Mouse (Mus musculus): Measurements from ENCODE around the gene Pkn2.

Pkn2 gene

GRCm38 (mm10) chr3:142881872-142882623, at the start of gene Pkn2:
Gene Pkn2, minus strand, starts transcription at chr3:142882004.
- in situ Hi-C loops (cut with MseI, MboI) = no loop called here

- in situ Hi-C loops (cut with MseI, MboI) = no loop called here
Measured at GRCm38 (mm10) chr3:142929906-142930305, 48.1 kb upstream of the Pkn2 start.

GRCm38 (mm10) chr3:142927311-142927710, 45.5 kb upstream of the Pkn2 start:
- in situ Hi-C loops (cut with MseI, MboI) = no loop called here

DNA sequence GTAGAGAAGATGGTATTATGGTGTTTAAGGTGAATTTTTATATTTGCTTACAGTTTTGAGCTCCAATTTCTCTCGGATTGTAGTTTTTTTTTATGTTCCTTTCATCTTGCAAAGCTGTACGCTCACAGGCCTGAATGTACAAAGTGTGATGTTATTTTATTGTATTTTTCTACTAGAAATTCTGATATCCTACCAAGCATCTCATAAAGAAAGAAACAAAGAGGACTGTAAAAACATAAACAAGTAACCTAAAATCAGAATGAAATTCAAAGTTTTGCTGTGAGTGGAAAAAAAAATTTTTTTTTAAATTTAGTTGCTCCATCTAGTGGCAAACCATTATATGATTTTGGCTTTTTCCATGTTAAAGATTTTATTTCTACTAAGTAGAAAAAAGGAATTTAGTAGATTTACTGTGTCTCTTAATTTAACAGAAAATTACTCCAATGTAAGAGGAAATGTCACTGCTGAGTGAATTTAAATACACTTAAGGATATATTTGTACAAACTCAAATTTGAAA, 43.1 kb upstream of the Pkn2 start:
- in situ Hi-C loops (cut with MseI, MboI) = no loop called here

DNA sequence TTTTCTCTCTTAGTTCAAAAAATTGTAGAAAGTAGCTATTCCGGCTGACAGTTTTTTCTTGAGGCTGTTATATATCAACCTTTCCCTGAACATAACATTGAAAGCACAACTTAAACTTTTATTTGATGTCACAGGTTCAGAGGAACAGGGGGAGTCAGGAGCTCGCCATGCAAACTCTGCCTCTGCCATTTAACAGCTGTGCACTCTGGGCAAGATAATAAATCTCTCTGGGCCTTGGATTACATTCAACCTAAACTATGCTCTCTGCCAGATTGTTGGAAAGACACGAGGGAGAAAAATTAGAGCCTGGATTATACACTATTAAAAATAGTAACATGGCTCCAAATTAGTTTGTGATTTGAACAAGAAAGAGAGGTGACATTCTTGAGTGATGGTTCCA, 37.3 kb upstream of the Pkn2 start:
- in situ Hi-C loops (cut with MseI, MboI) = no loop called here

- in situ Hi-C loops (cut with MseI, MboI) = no loop called here
Measured at GRCm38 (mm10) chr3:142917760-142918439, 36.1 kb upstream of the Pkn2 start.

GRCm38 (mm10) chr3:142917171-142917570, 35.4 kb upstream of the Pkn2 start:
- in situ Hi-C loops (cut with MseI, MboI) = no loop called here

GRCm38 (mm10) chr3:142913295-142913694, 31.5 kb upstream of the Pkn2 start:
- in situ Hi-C loops (cut with MseI, MboI) = no loop called here

- in situ Hi-C loops (cut with MseI, MboI) = no loop called here
Measured at GRCm38 (mm10) chr3:142899683-142900082, 17.9 kb upstream of the Pkn2 start.

GRCm38 (mm10) chr3:142898949-142899396, 17.2 kb upstream of the Pkn2 start:
- in situ Hi-C loops (cut with MseI, MboI) = no loop called here

DNA sequence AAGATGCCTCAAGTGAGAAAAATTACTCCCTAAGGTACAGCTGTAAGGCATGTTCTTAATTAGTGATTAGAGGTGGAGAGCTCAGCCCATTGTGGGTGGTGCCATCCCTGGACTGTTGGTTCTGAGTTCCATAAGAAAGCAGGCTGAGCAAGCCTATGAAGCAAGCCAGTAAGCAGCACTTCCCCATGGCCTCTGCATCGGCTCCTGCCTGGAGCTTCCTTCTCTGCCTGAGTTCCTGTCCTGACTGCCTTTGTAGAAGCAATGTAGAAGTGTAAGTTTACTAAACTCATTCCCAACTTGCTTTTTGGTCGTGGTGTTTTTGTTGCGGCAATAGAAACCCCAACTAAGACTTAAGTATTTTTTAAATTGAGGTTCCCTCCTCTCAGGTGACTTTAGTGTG, 8.6 kb upstream of the Pkn2 start:
- in situ Hi-C loops (cut with MseI, MboI) = no loop called here

- in situ Hi-C loops (cut with MseI, MboI) = no loop called here
Measured at GRCm38 (mm10) chr3:142886963-142887362, 5.2 kb upstream of the Pkn2 start.

DNA sequence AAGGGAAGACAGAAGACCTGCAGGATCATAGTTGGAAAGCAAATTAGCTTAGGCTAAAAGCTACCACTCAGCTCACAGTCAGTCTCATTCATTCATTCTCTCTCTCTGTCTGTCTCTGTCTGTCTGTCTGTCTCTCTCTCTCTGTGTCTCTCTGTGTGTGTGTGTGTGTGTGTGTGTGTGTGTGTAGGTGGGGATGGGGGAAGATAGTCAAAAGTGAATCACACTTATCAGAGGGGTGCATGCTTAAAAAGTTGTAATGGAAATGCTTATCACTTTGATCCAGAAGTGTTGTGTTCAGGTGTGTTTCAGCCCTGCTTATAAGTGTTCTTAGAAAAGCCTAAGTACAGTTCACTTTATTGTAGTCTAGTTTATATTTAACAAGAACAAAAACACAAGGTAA, 2.8 kb upstream of the Pkn2 start:
- in situ Hi-C loops (cut with MseI, MboI) = no loop called here

DNA sequence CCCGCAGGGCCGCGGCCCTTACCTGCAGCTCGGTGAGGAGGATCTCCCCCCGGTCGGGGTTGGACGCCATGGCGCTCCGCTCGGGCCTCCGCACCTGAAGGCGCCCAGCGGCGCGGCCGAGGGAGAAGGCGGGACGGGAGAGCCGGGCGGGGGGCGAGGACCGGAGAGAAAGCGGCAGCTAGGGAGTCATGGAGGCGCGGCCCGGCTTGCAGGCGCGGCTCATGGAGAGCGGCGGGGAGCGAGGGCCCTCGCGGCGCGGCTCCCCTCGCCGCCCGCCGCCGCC, 274 bp downstream of the Pkn2 start:
- in situ Hi-C loops (cut with MseI, MboI) = no loop called here

DNA sequence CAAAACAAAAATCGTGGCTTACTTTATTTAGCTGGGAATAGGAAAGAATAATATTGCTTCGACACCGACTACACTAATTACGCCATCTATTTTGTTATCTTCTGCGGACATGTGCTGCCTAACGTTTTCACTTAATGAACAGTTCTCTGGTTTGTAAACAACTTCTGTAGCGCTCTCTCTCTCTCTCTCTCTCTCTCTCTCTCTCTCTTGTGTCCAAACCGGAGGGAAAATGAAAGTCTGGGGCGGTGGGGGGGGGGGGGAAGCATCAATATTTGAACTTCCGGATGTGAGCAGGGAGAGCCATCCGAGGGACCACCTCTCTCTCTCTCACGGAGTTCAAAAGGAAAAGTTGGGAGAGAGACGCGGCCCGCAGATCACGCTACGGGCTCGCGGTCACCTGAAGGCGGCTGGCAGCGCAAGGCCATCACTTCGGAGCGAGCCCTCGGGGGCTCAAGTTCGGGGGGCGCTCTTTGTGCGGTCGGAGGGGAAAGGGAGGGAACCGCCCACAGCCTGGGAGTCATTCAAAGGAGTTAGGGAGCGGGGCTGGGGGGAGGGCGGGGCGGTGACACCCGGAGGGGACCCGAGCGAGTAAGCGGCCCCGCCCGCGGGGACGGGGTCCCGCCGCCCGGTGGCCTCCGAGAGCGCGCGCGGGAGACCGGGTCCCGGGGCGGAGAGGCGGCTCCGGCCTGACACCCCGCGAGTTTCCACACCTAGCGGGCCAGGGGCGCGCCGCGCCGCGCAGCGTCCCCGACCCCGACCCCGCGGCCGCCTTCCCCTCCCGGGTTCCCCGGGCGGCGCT, 815 bp downstream of the Pkn2 start:
- in situ Hi-C loops (cut with MseI, MboI) = no loop called here

GRCm38 (mm10) chr3:142863236-142863635, 18.6 kb downstream of the Pkn2 start:
- in situ Hi-C loops (cut with MseI, MboI) = no loop called here

DNA sequence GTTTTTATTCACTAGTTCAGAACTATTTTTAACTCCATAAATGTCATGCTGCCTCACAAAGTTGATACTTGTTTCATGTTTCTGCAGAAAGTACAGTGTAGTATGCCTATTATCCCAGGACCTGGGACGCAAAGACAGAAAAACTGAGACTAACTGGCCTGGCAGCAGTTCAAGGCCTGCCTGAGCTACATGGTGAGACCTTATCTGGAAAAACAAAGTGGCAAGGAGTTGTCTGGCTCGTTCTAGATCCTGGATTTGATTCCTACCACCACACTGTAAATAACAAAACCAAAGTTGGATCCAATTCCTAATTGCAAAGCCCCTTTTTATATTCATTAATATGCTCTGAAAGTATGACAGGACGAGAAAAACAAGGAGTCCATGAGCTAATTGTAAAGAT, 25.0 kb downstream of the Pkn2 start:
- in situ Hi-C loops (cut with MseI, MboI) = no loop called here

DNA sequence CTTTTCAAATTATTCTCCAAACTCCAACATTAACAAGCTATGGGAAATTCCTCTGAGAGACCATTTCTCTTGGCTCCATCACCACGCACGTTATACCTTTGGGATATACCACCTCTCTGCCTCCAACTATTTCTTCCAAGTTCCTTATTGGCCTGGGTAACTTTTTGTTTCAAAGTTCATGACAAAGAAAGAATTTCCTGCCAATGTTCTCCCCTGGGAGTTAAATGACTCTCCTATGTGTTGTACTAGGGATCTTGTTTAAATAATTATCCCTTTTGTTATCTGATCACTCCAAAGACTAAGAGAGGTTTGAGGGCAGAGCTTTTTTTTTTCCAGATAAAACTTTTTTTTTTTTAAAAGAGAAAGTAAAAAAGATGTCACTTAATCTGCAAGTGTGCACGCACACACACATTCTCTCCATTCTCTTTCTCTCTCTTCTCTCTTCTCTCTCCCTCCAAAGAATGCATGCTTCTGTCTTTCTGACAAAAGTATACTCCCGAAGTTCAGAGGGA, 25.8 kb downstream of the Pkn2 start:
- in situ Hi-C loops (cut with MseI, MboI) = no loop called here

- in situ Hi-C loops (cut with MseI, MboI) = no loop called here
Measured at GRCm38 (mm10) chr3:142852911-142853310, 28.9 kb downstream of the Pkn2 start.

DNA sequence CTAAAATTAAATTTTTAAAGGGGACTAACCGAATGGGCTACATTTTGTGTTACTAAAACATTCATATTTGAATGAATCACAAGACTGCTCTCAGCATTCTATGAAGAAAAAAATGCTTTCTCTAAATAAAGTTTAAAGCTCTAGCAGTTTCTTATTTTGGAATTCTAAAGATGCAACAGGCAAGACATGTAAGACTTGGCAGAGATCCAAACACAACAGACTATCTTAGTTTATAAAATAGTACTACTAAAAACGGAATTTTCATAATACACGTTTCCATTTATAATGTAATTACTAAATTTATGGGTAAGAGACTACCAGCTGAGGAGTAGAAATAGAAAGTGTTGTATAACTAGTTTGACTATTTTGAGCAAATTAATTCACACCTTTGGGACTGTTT, 30.2 kb downstream of the Pkn2 start:
- in situ Hi-C loops (cut with MseI, MboI) = no loop called here

- in situ Hi-C loops (cut with MseI, MboI) = no loop called here
Measured at GRCm38 (mm10) chr3:142839961-142840360, 41.8 kb downstream of the Pkn2 start.

GRCm38 (mm10) chr3:142834761-142835160, 47.0 kb downstream of the Pkn2 start:
- in situ Hi-C loops (cut with MseI, MboI) = no loop called here
